Mouse (Mus musculus) midbrain, embryonic 10.5 days (tissue): ENCODE measurements at regions not wholly inside any gene's neighbourhood (a gene's known extent, or its start where the extent isn't known, plus 50 kb on each side); places are given as distances from the start of the nearest gene placed in this dataset.

Experiments
- DNase-seq: peaks from one replicate; pipeline ENCODE4 v3.0.0-alpha.2; 2017; ENCODE audit warnings: low spot score
- H3K27ac ChIP-seq: fragments of 300-500 bp; sonication (generic); replicated peaks from 2 replicates; pipeline ENCODE4 v1.5.1; 2016; ENCODE audit warnings: mild to moderate bottlenecking
- H3K27me3 ChIP-seq: fragments of 300-500 bp; sonication (generic); 2 replicates; pipeline ENCODE4 v1.6.1; 2016; ENCODE audit warnings: low read depth, mild to moderate bottlenecking; ENCODE audit not compliant: poor library complexity, severe bottlenecking
- H3K36me3 ChIP-seq: fragments of 300-500 bp; sonication (generic); 2 replicates; pipeline ENCODE4 v1.6.1; 2016; ENCODE audit warnings: mild to moderate bottlenecking, moderate library complexity
- H3K4me1 ChIP-seq: fragments of 300-500 bp; sonication (generic); 2 replicates; pipeline ENCODE4 v1.6.1; 2016
- H3K4me3 ChIP-seq: fragments of 300-500 bp; sonication (generic); 2 replicates; pipeline ENCODE4 v1.5.1; 2016; ENCODE audit warnings: mild to moderate bottlenecking, moderate library complexity
- H3K9me3 ChIP-seq: fragments of 300-500 bp; sonication (generic); replicated peaks from 2 replicates; pipeline ENCODE4 v1.6.1; 2016; ENCODE audit warnings: mild to moderate bottlenecking
- WGBS: fragments of 180-500 bp; shearing (Covaris S2); methylation state at CpG from one replicate; pipeline ENCODE4 v1.1.7; 2016; 5-methylcytosine and 5-hydroxymethylcytosine counted together

DNA sequence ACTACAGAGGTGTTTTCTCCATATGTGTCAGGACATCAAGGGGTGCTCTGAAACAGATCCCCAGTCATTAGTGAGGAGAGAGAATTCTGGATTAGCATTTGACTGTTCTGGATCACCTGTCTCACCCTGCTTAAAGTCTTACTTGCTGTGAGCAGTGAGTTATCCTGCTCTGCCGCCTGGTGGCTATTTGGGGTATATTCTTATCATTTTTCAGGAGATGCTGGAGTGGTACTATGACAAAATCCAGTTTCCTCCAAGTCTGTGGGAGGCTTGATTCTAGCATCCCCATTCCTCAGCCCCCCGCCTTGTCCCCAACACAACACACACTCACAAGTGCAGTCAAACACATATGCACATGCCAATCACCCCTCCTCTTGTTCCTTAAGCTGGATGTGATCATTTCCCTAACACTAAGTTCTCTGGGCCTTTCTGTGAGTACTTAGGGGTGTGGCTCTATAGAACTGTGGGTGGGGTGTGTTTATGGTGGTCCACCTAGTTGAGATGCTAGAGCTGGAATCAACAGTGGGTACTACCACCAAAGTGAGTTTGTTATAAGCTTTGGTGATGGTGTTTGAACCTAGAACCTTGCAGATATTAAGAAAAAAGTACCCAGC is 624.6 kb upstream of the Vstm2b start:
- Histone ChIP-seq H3K27ac (no peak overlapping the region), H3K9me3 (no peaks in the 10 kb centered on the region), H3K27me3 (peaks cover 14% of the 10 kb centered on the region), H3K36me3 (no peaks in the 10 kb centered on the region), H3K4me1 (peaks cover 23% of the 10 kb centered on the region), H3K4me3 (no peak overlapping the region)
- 24% methylated on average over 2 of the region's 2 CpGs for WGBS
- peak; percentile 52 for DNase-seq

DNA sequence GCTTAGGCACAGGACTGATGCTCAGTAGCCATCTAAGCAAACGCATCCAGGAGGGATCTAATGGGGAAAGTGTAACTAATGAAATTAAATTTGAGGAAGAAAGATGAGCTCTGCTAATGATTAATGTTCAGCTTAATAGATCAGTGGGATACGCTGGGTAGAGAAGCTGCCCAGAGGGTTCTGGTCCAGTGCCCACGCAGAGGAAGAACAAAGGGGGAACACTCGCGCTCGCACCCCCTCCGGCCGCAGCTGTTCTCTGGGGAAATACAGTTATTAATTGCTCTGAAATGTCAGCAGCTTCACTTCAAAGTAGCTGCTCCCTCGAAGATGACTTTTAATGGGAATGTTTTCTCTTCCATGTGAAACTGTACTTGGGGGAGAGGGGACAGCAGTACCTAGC is 623.0 kb upstream of the Vstm2b start:
- no peaks in the 10 kb centered on the region for H3K36me3 ChIP-seq
- DNase-seq = no peak
- H3K4me1 ChIP-seq = peaks cover 26% of the 10 kb centered on the region
- WGBS = 70% methylated on average over 9 of the region's 9 CpGs
- no peaks in the 10 kb centered on the region for H3K9me3 ChIP-seq
- no peak overlapping the region for H3K27ac ChIP-seq
- H3K27me3 ChIP-seq = peaks cover 19% of the 10 kb centered on the region
- H3K4me3 ChIP-seq = no peak overlapping the region

DNA sequence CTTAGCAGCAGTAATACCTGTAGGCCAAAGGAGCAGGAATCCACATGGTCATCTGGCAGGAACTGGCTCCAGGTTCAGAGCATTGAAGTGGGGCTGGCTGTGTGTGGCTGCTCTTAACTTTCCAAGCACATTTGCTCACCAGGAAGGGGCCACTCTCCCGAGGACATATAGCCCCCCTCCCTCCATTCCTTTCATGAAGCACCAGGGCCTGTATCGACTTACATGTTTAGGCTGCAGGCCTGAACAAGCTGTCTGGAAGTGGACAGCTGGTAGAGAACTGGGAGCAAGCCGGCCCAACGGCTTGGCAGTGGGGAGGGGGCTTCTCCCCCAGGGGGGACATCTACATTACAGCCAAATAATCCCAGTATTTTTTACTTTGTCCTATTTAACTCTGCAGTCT is 622.5 kb upstream of the Vstm2b start:
- Histone ChIP-seq H3K27me3 (peaks cover 19% of the 10 kb centered on the region), H3K4me3 (no peak overlapping the region), H3K36me3 (no peaks in the 10 kb centered on the region), H3K27ac (0 out of 2 replicates have a peak overlapping the region, but pooled peaks have one; percentile 42), H3K4me1 (peaks cover 26% of the 10 kb centered on the region), H3K9me3 (no peaks in the 10 kb centered on the region)
- DNase-seq = peak; percentile 37
- 10% methylated on average over 4 of the region's 4 CpGs for WGBS

DNA sequence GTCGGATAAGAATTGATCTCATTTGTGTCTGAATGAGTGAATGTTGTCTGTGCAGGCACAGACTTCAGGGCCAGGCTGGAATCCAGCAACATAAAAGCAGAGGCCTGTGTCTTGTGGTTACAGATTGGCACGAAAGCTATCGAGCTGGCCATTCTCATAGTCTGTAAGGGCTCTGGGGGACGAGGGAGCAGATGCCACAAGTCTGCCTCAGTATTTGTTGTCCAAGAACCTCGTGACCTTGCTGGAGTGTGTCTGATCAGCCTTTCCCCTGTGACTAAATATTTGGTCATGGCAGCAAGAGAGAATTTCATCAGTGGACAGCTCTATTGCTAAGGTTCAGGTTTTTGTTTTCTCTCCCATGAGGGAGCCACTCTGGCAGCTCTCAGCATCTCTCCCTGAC is 622.0 kb upstream of the Vstm2b start:
- peak; percentile 48 for DNase-seq
- peaks cover 26% of the 10 kb centered on the region for H3K4me1 ChIP-seq
- H3K4me3 ChIP-seq = no peak overlapping the region
- no peaks in the 10 kb centered on the region for H3K36me3 ChIP-seq
- H3K9me3 ChIP-seq = no peaks in the 10 kb centered on the region
- H3K27ac ChIP-seq = peak overlapping the region; percentile 42; the same call in 1 of the 2 replicates
- H3K27me3 ChIP-seq = peaks cover 19% of the 10 kb centered on the region
- WGBS = 16% methylated on average over 5 of the region's 5 CpGs

DNA sequence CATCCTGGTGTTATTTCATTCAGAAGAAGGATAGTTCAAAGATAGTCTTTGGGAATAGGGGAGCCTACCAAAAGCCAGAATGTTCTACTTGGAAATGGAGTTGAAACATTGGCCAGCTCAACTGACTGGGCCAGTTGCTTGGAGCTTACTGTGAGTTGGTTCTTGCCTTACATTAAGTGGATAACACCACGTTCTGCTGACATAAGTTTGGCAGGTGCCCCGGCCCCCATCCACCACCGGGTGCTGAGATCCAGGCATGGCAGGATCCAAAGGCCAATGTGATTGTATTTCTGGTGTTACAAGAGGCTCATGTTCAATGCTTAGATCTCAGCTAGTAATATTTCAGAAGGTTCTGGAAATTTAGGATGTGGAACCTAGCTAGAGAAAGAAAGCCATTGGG is 608.0 kb upstream of the Vstm2b start:
- no peaks in the 10 kb centered on the region for H3K9me3 ChIP-seq
- H3K27ac ChIP-seq = no peak overlapping the region
- H3K27me3 ChIP-seq = no peaks in the 10 kb centered on the region
- no peaks in the 10 kb centered on the region for H3K4me1 ChIP-seq
- no peak for DNase-seq
- H3K36me3 ChIP-seq = no peaks in the 10 kb centered on the region
- 90% methylated on average over 3 of the region's 3 CpGs for WGBS
- no peak overlapping the region for H3K4me3 ChIP-seq

DNA sequence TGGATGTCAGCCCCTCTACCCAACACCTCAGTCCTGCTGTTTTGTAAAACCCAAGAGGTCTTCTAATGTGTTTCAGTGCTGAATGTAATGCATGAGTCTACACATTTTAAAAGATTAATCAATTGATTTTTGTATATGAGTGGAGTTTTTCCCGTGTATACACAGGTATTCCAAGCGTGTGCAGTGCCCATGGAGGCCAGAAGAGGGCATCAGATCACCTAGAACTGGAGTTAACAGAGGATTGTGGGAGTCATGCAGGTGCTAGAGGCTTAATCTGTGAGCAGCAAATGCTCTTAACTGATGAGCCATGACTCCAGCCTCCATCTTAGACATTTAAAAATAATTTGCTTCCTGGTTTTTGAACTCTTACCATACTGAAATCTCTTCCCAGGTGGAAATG is 587.6 kb upstream of the Vstm2b start:
- Histone ChIP-seq H3K9me3 (no peaks in the 10 kb centered on the region), H3K4me1 (no peaks in the 10 kb centered on the region), H3K27ac (no peak overlapping the region), H3K4me3 (no peak overlapping the region), H3K36me3 (no peaks in the 10 kb centered on the region), H3K27me3 (no peaks in the 10 kb centered on the region)
- WGBS = 24% methylated on average over 2 of the region's 2 CpGs
- peak; percentile 22 for DNase-seq

DNA sequence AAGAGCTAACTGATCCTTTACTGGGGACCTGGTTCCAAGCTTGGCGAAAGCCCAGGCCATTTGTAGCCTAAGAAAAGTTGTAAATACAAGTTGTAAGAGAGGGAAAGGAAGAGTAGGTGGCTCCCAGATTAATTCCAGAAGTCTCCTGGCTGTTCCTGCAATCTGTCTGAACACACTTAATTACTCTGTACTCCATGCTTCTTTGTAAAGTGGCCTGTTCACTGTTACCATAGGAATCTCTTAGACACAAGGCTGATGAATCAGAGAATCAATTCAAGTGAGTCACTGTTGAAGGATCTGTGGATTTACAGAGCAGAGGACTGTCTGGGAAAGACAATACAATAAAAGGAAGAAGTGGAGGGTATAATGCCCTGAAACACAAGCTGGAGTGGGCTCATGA is 577.0 kb upstream of the Vstm2b start:
- 81% methylated on average over 1 of the region's 1 CpGs for WGBS
- Histone ChIP-seq H3K4me3 (no peak overlapping the region), H3K27ac (no peak overlapping the region), H3K9me3 (no peaks in the 10 kb centered on the region), H3K36me3 (no peaks in the 10 kb centered on the region), H3K27me3 (no peaks in the 10 kb centered on the region), H3K4me1 (no peaks in the 10 kb centered on the region)
- DNase-seq = no peak

DNA sequence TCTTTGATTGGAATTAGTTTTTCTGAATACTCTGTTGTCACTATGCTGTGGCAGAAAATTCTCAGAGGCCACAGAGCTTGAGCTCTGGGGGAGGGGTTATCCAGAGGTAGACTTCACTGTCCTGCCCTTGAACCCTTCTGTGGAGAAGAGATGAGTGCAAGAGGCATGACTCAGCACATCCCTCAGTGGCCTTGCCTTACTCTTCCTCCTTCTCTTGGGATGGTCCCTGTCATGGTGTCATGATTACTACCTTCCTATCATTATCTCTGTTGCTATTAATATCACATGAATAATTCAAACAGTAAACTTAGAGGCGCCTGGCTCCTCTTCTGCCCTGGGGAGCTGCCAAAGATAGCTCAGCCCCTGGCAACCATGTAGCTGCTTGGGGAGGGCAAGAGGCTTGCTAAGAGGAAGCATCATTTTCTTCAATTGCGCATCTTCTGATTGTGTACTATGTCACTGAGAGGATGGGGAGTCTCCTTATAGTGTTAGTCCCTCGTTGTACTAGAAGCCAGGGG is 572.9 kb upstream of the Vstm2b start:
- Histone ChIP-seq H3K9me3 (no peaks in the 10 kb centered on the region), H3K36me3 (no peaks in the 10 kb centered on the region), H3K4me3 (no peak overlapping the region), H3K27ac (no peak overlapping the region), H3K27me3 (no peaks in the 10 kb centered on the region), H3K4me1 (no peaks in the 10 kb centered on the region)
- 85% methylated on average over 3 of the region's 3 CpGs for WGBS
- no peak for DNase-seq

DNA sequence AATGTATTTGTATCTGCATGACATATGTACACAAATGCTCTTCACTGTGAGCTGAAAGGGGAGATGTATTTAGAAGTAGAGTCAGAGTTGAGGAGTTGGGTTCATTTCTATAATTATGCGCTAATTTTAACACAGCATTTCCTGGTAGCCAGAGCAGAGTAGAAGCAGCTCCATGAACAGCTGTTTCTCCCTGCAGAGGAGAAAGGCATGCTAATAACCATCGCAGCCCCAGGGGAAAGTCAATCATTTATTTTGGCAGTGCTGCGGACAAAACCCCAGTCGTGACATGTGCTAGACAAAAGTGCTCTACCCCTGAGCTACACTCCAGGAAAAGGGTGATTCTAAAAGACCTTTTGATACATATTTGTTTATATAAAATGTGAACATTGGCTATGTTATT is 565.7 kb upstream of the Vstm2b start:
- 72% methylated on average over 4 of the region's 4 CpGs for WGBS
- Histone ChIP-seq H3K27me3 (no peaks in the 10 kb centered on the region), H3K27ac (no peak overlapping the region), H3K36me3 (no peaks in the 10 kb centered on the region), H3K4me3 (no peak overlapping the region), H3K9me3 (no peaks in the 10 kb centered on the region), H3K4me1 (no peaks in the 10 kb centered on the region)
- no peak for DNase-seq

DNA sequence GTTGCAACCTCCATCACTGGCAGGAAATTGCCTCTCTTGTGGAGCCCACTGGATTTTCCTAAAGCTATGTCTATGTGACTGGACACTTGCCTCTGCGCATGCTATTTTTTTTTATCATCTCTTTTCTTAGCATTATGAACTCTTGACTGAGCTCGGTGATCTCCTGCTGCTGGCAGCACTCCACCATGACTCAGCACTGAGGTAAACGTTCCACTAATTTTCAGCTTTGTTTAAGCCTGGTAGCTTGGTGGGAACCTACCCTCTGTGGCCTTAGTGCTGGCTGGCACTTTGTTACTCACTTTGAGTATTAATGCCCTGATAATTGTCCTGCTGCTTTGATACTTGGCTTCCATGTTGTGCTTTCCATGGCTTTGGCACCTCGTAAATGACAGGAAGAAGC is 545.8 kb upstream of the Vstm2b start:
- no peak overlapping the region for H3K27ac ChIP-seq
- no peaks in the 10 kb centered on the region for H3K4me1 ChIP-seq
- H3K4me3 ChIP-seq = no peak overlapping the region
- peaks cover 3% of the 10 kb centered on the region; the same call in 1 of the 2 replicates for H3K9me3 ChIP-seq
- no peaks in the 10 kb centered on the region for H3K27me3 ChIP-seq
- H3K36me3 ChIP-seq = no peaks in the 10 kb centered on the region
- no peak for DNase-seq
- WGBS = 82% methylated on average over 4 of the region's 4 CpGs

DNA sequence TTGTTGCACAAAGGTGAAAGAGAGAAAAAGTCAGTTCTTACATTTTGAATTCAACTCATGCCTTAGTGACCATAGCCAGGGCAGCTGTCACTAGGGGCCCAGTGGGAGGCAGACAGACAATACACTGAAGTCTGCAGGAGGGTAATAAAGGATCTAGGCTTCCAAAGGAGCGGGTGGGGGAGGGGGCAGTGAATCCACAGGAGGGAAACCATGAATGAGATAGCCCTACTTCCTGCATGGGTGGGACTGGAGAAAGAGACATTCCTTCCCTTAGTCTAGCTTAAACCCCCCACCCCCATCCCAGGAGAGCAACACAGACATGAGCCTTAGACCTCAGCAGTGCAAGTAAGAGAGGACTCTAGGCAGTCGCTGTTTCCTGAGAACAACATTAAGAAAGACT is 535.4 kb upstream of the Vstm2b start:
- DNase-seq = peak; percentile 42
- no peaks in the 10 kb centered on the region for H3K36me3 ChIP-seq
- peak overlapping the region; percentile 58 for H3K27ac ChIP-seq
- no peaks in the 10 kb centered on the region for H3K27me3 ChIP-seq
- no peak overlapping the region for H3K4me3 ChIP-seq
- no peaks in the 10 kb centered on the region for H3K9me3 ChIP-seq
- H3K4me1 ChIP-seq = peaks cover 10% of the 10 kb centered on the region
- 12% methylated on average over 2 of the region's 2 CpGs for WGBS

DNA sequence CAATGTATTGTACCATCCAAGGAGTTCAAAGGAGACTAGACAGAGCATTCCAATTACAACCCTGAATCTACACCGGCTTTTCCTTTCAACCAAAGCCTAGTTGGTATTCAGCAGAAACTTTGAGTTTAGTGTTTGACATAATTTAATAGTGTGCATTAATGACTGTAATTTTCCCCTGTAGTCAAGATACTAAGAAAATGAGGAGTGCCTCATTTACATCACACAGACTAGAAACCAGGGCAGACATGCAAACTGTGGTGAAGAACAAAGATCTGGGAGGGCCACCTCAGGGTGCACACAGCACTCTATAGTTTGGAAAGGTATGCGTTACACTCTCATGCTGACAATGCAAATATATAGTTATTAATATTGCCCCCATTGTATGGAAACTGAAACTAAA is 525.4 kb upstream of the Vstm2b start:
- Histone ChIP-seq H3K27ac (no peak overlapping the region), H3K4me1 (no peaks in the 10 kb centered on the region; the same call in 1 of the 2 replicates), H3K27me3 (no peaks in the 10 kb centered on the region), H3K4me3 (no peak overlapping the region), H3K36me3 (no peaks in the 10 kb centered on the region), H3K9me3 (no peaks in the 10 kb centered on the region)
- 88% methylated on average over 2 of the region's 2 CpGs for WGBS
- no peak for DNase-seq

DNA sequence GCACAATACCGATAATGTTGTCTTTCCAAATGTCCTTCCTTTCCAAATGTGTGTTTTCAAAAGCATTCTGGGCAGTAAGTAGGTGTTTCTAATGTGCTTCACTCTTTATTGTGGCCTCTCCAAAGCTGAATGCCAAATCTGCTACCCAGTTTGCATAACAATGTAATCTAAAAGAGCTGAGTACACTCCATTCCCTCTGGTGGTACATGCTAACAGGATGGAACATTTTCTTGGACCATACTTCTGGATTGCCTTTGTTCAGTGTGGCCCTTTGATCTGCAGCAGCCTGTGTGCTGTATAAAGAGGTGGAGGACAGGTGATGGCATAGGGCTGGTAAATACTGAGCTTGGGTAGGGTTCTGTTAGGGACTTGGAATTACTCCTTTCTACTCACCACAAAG is 520.3 kb upstream of the Vstm2b start:
- no peak for DNase-seq
- WGBS = 82% methylated on average over 1 of the region's 1 CpGs
- Histone ChIP-seq H3K36me3 (no peaks in the 10 kb centered on the region), H3K9me3 (no peaks in the 10 kb centered on the region), H3K27me3 (no peaks in the 10 kb centered on the region), H3K4me3 (no peak overlapping the region), H3K4me1 (peaks cover 5% of the 10 kb centered on the region; the same call in 1 of the 2 replicates), H3K27ac (no peak overlapping the region)

DNA sequence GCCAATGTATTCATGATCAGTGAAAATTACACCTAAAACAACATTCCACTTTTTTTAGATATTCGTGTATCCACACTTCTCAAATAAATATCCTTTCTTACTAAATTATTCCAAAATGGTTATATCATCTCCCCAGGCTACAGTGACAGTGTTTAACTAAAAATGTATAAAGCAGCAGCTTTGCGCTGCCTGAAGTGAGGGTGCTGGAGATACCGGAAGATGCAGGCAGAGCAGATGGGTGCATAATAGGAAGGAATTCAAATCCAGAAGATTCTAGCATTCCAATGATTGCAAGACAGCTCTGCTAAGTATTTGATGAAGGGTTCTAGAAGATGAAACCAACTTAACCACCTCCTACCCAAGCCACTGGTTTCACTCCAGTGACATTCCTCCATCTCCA is 516.9 kb upstream of the Vstm2b start:
- 92% methylated on average over 3 of the region's 3 CpGs for WGBS
- H3K27ac ChIP-seq = no peak overlapping the region
- H3K36me3 ChIP-seq = no peaks in the 10 kb centered on the region
- no peak overlapping the region for H3K4me3 ChIP-seq
- DNase-seq = no peak
- peaks cover 5% of the 10 kb centered on the region; the same call in 1 of the 2 replicates for H3K4me1 ChIP-seq
- no peaks in the 10 kb centered on the region for H3K9me3 ChIP-seq
- H3K27me3 ChIP-seq = no peaks in the 10 kb centered on the region
